Mouse (Mus musculus) T-helper 17 cell (primary cell): ENCODE measurements at regions not wholly inside any gene's neighbourhood (a gene's known extent, or its start where the extent isn't known, plus 50 kb on each side); places are given as distances from the start of the nearest gene placed in this dataset.

Experiments
- in situ Hi-C, 2 experiments: fragments of 300-600 bp; cut with MboI, MseI; formaldehyde crosslinking; loops; 1 replicate in 1 of 2; 2 replicates in 1 of 2; pipeline ENCODE4 v1.15.1; 2025; ENCODE audit warnings: high pct_unique_total_duplicates in 2 of 2

DNA sequence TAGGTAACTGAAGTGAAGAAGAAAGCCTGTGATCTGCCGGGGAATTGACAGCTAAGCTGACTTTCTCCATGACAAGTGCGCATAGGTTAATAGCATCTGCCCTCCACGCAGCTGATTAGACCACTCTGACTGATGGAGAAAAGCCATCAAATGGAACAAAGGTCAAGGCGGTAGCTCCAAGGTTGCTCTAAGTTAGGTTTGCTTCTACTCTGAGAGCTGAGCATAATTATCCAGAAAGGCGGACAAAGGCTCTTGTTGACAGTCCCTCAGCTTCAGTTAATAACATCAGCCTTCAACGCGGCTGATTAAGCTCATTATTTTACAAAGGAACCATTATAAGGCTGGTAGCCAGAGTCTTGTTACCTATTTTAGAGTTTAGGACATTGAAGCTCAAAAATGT is 54.0 kb upstream of the Enpep start:
- in situ Hi-C loops, result no loop called here

DNA sequence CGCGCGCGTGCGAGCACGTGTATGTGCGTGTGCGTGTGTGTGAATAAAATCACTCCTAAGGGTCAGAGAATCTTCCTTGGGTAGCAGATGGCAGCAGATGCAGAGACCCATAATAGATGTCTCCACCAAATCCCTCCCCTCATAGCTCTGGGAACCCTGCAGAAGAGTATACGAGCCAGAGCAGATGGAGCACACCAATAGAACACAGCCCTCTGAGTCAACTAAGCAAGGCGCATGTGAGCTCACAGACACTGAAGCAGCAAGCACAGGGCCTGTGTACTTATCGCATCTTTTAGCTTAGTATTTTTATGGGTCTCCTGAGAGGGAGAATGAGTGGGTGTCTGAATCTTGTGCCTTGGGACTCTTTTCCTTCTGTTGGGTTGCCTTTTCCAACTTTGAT is 58.0 kb upstream of the Enpep start:
- in situ Hi-C loops, result no loop called here

DNA sequence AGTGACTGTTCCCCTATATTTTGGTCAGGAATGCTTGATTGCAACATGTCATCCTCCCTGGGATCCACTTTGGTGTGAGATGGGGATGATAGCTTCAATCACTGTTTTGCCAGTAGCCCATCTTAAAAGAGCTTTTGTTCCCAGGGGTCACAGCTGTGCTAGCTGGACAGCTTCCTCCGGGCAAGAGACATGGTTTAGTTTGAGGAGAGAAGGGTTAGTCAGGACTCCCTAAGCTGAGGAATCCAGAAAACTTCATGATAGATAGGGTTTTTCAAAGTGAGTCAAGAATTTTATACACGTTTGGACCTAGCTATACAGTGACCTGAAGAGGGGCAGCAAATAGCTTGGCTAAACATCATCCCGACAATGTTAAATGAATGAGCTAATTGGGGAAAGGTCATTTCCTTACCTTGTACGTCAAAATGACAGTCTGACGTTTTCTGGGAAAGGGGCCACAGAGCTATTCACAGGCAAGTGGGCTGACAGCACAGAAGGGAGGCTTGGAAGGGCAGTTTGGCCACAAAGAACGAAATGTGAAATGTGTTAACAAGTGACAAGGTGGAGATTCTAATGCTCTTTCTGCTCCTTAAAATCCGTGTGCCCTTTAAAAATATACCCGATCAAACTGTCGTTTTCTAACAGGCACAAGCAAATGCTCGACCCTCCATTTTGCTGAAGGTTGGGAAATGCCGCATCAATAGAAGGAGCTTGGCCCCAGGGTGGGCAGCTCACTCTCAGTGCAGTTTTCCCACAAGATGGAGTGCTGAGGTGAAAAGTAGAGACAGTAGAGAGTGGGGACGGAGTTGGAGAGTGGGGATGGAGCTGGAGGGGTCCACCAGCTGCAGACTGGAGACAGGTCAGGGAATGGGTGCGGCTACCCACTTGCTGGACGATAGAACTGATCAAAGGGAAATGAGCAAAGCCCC is 59.6 kb upstream of the Enpep start:
- in situ Hi-C loops, result no loop called here

DNA sequence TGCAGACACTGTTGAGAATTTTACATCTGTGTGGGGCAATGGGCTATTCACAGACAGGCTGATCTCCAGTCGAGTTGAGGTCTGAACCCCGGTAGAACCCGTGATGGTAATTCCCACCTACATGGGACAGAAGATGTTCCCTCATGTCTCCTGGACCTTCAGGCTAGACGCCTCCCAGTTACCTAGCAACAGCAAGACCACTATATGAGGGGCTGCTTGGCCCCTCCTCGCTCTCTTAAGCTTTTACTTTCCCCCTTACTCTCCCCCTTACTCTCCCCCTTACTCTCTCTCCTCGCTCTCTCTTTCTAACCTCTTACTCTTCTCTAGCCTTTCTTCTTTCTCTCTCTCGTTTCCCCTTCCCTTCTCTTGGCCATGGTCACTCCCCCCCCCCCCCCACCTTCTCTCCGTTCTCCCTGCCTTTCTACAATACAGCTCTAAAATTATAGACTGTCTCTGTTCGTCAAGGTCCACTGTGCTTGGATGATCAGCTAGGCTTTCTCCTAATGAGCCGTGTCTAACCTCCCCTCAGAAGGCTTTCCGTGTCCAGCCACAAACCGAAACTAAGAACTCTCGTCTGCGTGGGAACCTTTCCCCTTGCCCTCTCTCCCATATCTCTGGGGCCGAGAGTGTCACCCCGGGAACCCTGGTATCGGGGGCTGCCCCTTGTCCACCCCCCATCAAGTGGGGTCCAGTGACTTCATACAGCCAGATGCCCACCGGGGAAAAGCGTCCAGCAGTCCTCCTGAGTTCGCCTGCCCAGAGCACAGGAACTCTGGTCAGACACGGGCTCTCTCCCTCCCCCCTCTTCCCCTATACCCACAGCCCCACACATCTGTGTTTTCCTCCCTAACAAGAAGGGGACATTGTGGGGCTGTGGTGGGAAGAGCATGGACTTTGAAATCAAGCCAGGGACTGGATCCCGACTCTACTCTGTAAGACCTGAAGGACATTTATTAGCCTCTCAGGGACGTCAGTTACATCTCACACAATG is 60.6 kb upstream of the Enpep start:
- in situ Hi-C loops, result no loop called here

DNA sequence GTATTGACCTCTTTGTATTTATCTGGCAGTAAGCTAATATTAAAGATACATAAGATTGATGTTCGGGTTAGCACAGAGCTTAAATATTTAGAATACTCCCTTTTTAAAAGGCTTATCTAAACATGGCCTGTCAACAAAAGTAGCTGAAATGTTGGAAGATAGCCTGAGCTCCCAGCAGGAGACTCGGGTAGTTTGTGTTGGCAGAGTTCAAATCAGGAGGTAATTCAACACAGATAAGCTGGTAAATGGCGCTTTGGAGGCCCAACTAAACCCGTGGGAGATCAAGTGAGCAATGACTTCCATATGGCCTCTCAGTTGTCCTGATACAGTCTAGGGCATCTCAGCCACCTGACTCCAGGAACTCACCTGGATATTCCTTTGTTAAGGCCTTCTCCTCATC is 65.0 kb upstream of the Enpep start:
- in situ Hi-C loops, result no loop called here

DNA sequence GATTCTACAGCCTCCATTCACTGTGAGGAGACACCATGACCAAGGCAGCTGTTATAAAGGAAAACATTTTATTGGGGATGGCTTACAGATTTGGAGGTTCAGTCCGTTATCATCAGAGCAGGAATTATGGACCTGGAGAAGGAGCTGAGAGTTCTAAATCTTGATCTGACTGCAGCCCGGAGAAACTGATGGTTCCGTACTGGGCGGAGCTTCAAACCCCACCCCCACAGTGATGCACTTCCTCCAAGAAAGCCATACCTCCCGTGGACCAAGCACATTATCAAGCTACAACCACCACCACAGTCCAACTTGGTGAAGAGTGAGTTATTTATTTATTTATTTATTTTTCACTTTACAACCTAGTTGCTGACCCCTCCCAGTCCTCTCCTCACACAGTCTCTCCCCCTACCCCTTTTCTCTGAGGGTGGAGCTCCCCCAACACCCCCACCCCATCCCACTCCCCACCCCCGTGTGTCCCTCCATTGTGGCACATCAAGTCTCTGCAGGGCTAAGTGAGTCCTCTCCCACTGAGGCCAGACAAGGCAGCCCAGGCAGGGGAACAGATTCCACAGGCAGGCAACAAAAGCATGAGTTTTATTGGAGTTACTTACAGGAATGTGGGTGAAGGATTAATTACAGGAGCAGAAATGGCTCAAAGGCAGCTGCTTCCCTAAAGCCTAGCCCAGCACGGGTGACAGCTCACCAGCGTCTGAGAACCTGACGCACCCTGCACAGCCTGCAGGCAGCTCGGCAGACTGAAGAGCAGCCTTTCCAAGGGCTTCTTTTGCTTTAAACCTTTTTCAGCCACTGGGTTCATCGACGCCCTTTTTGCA is 67.8 kb upstream of the Enpep start:
- in situ Hi-C loops, result no loop called here

DNA sequence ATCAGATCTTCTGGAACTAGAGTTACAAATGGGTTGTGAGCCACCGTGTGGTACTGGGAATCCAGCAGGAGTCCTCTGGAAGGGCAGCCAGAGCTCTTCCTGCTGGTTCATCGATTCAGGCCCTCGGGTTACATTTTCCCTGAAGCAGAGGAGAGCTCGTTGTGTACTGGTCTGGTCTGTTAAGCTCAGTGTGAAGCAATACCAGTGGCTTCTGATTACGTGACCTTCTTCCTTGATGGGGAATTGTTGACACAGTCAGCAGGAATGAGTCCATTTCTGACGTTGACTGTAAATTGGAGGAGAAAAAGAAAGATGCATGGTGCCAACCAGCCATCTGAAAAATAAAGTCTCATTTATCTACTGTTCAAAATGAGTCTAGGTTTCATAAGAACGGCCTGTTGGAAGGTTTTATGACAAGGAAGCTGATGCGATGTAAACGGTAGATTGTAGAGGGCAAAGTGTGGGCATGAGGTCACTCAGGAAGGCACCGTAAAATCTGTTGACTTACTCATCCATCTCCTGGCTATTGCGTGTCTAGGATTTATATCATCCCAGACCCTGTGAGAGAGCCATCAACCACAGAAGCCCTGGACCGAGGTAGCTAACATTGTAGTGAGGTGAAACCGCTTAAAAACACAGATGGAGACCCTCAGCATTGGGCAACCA is 79.0 kb upstream of the Enpep start:
- in situ Hi-C loops, result no loop called here

DNA sequence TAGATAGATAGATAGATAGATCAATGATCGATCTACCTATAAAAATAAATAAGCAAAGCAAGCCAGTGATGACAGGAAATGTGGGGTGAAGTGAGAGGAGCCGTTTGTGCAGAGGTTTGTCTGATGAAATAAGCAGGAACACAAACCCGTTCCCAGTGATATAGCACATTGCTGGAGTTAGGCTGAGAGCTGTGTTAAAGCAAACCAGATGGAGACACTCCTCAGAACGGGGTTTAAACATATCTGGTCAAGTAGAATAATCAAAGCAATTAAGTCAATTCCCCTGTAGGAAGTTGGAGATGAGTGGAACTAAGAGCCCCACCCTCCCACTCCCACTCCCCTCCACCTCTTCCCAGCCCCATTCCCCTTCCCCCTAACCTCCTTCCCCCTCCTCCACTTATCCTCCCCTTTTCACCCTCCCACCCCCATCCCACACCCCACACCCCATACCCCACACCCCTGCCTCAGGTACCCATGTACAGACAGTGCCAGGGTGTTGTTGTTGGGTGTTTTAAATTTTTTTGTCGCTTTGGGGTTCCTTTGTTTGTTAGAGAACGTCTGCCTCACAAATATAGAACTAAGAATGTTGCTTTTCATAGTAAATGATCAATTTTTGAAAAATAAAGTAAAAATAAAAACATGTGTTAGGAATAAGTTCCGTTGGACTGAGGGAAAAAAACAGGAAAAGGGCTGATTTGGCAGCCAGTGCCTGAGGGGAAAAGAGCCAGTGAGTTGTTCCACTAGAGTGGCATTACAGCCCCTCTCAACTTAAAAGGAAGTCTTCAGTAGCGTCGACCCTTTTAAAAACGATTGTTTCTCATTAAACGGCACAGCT is 79.8 kb upstream of the Enpep start:
- in situ Hi-C loops, result no loop called here

DNA sequence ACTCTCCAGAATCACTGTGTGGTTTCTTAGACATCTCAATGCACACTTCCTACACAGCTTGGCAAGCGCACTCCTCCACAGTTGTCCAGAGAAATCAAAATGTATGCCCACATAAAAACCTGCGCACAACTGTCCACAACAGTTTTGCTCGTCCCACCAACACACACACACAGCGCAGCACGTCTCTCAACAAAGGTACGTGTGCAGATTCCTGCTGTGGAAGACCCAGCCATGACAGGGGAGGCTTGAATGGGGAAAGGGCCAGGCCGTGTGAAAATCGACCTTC is 80.4 kb upstream of the Enpep start:
- in situ Hi-C loops, result no loop called here

DNA sequence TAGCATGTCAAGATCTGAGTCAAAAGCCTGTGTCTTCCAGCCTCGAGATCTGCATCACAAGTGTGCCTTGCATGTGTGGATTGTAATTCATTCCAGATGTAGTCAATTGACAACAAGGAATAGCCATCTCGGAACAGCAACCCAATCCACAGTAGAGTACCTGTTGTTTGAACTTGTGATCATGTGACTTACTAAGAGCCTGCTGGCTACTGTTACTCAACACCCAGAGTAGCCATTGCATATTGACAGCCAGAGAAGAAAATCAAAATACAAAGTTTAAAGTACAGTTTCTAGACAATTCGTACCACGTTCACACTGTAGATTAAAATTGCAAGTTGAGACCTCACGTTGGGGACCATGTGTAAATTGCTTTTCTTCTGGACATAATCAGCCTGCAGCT is 83.1 kb upstream of the Enpep start:
- in situ Hi-C loops, result no loop called here

DNA sequence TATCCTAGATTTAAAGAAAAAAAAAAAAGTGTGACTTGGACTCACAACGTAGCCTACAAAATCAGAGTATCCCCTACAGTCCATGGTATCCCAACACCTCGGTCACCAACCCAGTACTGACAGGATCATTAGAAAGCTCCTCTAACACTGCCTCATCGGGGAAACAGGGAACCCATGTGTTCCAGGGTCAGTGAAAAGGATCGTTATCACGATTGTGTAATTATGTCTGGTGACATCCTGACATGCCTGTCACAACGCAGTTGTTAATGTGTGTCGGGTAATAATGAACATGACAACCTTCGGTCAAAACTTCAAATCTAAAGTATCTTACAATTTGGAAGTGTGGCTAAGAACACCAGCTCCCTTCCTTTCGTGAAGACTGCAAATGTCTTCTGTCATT is 83.8 kb upstream of the Enpep start:
- in situ Hi-C loops, result no loop called here

DNA sequence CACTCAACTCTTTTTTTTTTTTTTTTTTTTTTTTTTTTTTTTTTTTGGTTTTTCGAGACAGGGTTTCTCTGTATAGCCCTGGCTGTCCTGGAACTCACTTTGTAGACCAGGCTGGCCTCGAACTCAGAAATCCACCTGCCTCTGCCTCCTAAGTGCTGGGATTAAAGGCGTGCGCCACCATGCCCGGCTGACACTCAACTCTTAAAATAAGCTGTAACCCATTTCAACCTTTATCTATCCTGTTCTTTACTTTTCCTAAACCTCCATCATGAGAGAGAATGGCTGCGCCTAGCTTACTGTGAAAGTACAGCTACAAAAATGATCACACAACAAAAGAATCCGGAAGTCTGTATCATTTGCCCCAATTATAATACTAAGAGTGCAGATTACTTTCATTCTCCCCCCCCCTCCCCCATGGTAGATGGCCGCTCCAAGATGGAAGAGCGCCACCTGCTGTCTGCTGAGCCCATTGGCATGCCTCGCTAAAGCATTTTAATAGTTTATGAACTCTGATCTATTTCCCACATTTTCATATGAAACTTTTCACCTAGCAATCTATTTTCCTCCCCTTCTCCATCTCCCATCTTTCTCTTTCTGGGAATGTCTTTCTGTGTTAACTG is 89.2 kb upstream of the Enpep start:
- in situ Hi-C loops, result loop anchor here (5.0 to 10.0 kb wide), 2 partner anchors 114 to 263 kb away; no protein-coding TSS in a partner anchor

DNA sequence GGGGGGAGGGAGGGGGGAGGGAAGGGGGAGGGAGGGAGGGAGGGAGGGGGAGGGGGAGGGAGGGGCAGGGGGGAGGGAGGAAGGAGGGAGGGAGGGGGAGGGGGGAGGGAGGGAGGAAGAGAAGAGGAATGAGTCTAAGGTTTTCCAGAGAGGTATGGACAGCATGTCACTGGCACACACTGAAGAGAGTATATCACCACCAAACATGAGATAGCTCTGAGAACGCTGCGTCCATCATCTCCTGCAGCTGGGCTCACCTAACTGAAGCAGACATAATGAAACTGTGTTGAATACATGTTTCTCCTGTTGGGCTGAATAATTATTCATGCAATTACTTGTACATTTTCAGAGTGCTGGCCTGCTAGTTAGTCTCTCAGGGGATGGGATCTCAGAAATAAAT is 96.2 kb upstream of the Enpep start:
- in situ Hi-C loops, result loop anchor here in 1 of 2 experiments (10.0 kb wide), 1 partner anchor 256 kb away; no protein-coding TSS in a partner anchor

DNA sequence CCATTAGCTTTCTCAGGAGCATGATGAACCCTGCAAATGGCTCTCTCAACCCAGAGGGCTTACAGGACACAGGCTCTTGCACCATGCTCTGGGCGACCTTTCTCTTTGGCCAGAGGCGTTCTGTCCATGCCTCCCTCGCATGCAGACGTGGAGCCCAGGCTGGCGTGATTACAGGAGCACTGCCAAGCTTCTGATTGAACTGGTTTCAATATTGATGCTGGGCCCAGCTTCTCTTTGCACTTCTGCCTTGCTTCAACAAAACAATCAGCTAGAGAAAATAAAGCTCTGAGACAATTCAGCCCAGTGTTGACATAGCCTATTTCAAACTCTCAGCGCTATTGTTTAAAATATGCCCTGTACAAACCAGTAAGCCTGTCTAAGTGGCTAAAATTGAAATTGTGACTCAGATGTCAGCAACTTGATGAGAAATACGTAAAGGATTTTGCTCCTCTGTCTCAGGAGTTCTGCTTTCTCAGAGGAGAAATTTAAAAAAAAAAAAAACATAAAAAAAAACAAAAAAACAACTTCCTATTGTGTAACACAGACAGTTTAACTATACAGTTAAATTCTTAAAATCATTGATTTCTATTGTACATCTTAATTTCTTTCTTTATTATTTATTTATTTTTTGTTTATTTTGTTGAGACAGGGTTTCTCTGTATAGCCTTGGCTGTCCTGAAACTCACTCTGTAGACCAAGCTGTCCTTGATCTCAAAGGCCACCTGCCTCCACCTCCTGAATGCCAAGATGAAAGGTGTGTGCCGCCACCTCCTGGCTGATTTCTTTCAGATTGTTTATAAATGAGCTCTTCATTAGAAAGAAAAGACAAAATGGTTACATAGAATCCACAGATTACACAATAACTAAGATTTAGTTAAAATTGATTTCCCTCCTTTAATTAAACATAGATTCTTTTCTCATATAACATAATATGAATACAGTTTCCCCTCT is 96.9 kb upstream of the Enpep start:
- in situ Hi-C loops, result loop anchor here in 1 of 2 experiments (10.0 kb wide), 1 partner anchor 255 kb away; no protein-coding TSS in a partner anchor

DNA sequence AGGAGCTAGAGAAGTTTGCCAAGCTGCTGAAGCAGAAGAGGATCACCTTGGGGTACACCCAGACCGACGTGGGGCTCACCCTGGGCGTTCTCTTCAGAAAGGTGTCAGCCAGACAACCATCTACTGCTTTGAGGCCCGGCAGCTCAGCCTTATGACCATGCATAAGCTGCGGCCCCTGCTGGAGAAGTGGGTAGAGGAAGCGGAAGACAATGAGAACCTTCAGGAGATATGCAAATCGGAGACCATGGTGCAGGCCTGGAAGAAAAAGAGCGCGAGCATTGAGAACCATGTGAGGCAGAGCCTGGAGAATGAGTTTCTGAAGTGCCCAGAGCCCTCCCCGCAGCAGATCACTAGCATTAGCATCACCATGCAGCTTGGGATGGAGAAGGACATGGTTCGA is 98.1 kb upstream of the Elovl6 start:
- in situ Hi-C loops, result no loop called here

DNA sequence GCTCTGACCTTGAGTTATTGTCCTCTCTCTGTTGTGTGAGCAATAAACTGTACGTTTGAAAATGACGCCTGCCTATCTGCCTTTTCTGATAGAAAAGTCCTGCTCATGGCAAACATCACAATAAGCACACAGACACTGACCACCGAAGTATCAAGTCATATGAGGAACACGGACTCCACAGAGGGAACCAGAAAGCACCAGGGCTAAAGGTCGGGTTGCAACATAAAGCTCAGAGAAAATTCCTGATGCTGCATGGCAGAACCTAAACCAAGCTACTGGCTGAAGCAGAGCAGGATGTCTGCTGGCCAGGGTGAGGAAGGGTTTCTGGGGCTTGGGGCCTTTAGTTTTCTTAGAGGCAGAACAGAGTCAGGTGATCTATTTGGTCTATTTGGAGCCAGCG is 94.5 kb upstream of the Elovl6 start:
- in situ Hi-C loops, result no loop called here

DNA sequence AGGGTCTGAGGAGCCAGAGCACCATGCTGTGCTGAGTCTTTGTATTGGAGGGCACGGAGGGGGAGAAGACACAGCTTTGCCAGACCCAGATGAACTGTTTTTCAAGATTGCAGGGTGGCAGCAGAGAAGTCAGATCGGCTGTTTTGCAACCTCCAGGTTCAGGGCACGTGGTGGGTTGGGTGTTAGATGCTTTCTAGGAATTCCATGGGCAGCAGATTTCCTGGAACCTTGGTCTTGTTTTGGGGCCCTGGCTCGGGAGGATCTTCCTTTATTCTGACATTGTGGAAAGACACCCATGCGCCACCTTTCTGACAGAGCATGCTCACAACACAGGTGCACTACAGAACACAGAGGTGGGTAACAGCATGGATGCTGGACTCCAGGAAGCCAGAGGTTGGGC is 89.4 kb upstream of the Elovl6 start:
- in situ Hi-C loops, result no loop called here

DNA sequence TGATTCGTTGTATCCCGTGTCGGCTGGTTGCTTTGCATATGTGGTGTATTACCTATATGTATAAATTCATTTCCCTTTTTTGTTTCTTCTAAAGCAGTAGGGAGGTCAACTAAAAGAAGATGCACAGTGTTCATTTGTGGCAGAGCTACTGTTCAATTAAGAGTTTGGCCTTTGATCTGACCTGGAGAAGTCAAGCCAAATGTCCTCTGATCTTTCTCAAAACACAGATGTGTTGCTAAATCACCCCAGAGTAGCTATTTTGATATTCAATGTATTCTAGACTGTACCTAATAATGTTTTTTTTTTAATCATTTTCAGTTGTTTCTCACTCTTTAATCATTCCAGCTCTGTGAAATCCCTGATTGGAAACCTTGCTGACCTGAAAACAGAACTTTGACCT is 87.9 kb upstream of the Elovl6 start:
- in situ Hi-C loops, result no loop called here

DNA sequence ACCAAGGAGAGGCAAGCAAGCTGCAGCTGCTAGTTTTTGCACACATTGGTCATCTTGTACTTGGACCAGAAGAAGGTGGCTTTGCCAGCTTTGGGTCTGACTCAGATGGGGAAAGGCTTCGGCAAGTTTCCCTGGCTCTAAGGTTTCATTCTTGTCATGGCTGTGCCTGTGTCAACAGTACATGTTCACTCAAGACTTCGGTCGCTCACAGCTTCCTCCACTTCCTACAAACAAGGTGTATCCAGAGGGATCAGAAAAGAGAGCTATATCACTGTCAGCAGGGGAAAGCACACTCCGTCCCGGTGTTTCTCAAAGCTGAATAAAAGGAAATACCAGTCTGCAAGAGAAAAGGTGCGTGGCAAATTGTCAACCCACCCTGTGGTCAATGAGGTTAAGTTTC is 86.2 kb upstream of the Elovl6 start:
- in situ Hi-C loops, result no loop called here
